Mouse (Mus musculus) layer of hippocampus, postnatal 14 days (tissue): ENCODE data around the gene Ankrd44. TPM values are rescaled to one million over a fixed set of nuclear protein-coding genes. Genes with fewer than 3 reads are reported as not detected.

Experiments used
- DNase-seq, 2 experiments: peaks; one replicate each; pipeline ENCODE4 v3.0.0; 2021 to 2022; ENCODE audit warnings: low spot score in 2 of 2, mixed read lengths in 1 of 2
- total RNA-seq, 2 experiments: library from RNA; stranded (reverse); gene quantifications; 2 replicates each; pipeline ENCODE4 v1.2.3; 2021

The Ankrd44 gene
- total RNA-seq, 2 experiments from 2014 or later = 24.3 to 26.0 TPM

GRCm38 (mm10) chr1:54772843-54773242 lies 153.3 kb downstream of the Ankrd44 start:
- DNase-seq = no peak

GRCm38 (mm10) chr1:54771471-54771870 lies 154.7 kb downstream of the Ankrd44 start:
- DNase-seq = no peak

GRCm38 (mm10) chr1:54767221-54767620 lies 159.0 kb downstream of the Ankrd44 start:
- DNase-seq = no peak

- DNase-seq = no peak
Observed at GRCm38 (mm10) chr1:54765632-54766238, 160.5 kb downstream of the Ankrd44 start.

GRCm38 (mm10) chr1:54762216-54762807 lies 163.9 kb downstream of the Ankrd44 start:
- no peak for DNase-seq

GRCm38 (mm10) chr1:54759841-54760240 lies 166.3 kb downstream of the Ankrd44 start:
- DNase-seq = no peak

GRCm38 (mm10) chr1:54757291-54757690 lies 168.9 kb downstream of the Ankrd44 start:
- DNase-seq = no peak

GRCm38 (mm10) chr1:54755690-54756365 lies 170.4 kb downstream of the Ankrd44 start:
- no peak for DNase-seq

- no peak for DNase-seq
Observed at GRCm38 (mm10) chr1:54749961-54750360, 176.2 kb downstream of the Ankrd44 start.

GRCm38 (mm10) chr1:54749516-54749915 lies 176.7 kb downstream of the Ankrd44 start:
- no peak for DNase-seq

GRCm38 (mm10) chr1:54747785-54748420 lies 178.3 kb downstream of the Ankrd44 start:
- DNase-seq = no peak

- no peak for DNase-seq
Observed at GRCm38 (mm10) chr1:54745666-54746065, 180.5 kb downstream of the Ankrd44 start.

- DNase-seq = no peak
Observed at GRCm38 (mm10) chr1:54744171-54744570, 182.0 kb downstream of the Ankrd44 start.

GRCm38 (mm10) chr1:54743072-54743471 lies 183.1 kb downstream of the Ankrd44 start:
- DNase-seq = no peak

- DNase-seq = no peak
Observed at GRCm38 (mm10) chr1:54740936-54741335, 185.3 kb downstream of the Ankrd44 start.

GRCm38 (mm10) chr1:54737472-54737871 lies 188.7 kb downstream of the Ankrd44 start:
- no peak for DNase-seq

GRCm38 (mm10) chr1:54734917-54735664 lies 191.1 kb downstream of the Ankrd44 start:
- no peak for DNase-seq

- DNase-seq = no peak
Observed at GRCm38 (mm10) chr1:54729316-54729715, 196.9 kb downstream of the Ankrd44 start.

GRCm38 (mm10) chr1:54726555-54726954 lies 199.6 kb downstream of the Ankrd44 start:
- no peak for DNase-seq

GRCm38 (mm10) chr1:54716921-54717320 lies 209.3 kb downstream of the Ankrd44 start:
- no peak for DNase-seq

GRCm38 (mm10) chr1:54715061-54715760 lies 211.0 kb downstream of the Ankrd44 start:
- DNase-seq = no peak
